Mouse (Mus musculus) heart, adult 11 months (tissue): Measurements from ENCODE around the gene Tnik.

Source experiments
- DNase-seq: peaks from one replicate; pipeline ENCODE4 v3.0.0; 2022

Gene Tnik

DNA sequence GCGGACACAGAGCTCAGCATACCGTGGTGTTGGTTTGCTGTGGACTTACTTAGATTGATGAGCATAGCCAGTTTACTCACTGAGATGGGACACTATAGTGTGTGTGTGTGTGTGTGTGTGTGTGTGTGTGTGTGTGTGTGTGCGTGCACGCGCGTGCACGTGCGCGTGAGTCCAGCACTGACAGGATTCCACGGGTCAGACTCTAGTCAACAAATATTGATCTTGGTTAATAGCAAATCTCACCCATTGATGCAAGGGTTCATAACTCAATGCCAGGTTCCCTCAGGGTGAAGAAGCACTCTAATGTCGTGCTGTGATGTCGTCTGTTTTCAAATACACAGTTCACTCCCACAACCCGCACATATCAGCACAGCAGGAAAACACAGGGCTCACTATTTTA, 462.2 kb downstream of the Tnik start:
- peak; percentile 67 for DNase-seq
